Mouse (Mus musculus): ENCODE measurements at regions not wholly inside any gene's neighbourhood (a gene's known extent, or its start where the extent isn't known, plus 50 kb on each side); places are given as distances from the start of the nearest gene placed in this dataset.

DNA sequence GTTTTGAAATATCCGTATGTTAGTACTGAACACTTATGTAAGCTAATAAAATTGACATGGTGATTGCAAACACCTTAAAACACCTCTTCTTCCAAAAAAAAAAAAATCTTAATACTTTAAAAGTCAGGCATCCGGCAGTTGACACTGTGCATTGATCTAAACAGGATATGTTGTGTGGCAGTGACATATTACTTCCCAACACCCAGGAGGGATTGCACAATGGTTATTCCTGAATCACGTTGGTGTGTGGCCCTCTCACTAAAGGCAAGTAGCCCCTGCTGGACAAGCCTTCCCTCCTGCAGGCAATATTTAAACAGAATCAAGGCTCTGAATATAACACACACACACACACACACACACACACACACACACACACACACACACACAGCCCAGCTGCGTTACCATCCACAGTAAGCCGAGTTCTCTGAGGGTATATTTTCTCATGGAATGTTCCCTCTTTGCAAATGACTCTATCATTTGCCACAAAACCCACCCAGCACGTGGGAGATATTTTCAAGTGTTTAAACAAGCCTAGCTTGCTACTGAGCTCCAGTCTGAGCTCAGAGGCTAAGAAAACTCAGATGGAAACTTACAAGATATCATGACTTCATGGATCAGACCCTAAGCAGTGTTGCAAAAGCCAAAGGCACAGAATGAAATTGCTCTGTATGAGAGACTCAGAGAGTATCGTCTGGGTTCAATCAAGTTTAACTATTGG is 128.8 kb upstream of the Lyplal1 start:
- no peak for DNase-seq (ENCODE audit: low spot score in 2 of 2)

DNA sequence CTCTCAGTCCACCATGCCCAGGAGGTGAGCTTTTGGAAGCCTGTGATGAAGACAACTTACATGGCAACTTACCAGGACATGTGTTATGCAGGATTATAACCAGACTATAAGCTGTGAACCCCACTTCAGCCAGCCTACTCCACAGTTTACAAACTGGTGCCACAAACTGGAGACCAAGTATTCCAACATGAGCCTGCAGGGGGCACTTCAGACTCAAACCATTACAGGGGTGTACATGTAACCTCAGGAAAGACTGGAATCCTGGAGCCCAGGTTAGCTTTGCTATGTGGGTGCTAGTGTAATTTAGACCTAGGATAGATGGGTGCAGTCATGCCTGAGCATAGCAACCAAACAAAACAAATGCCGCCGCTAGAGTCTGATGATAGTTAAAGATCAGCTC is 124.0 kb upstream of the Lyplal1 start:
- DNase-seq (ENCODE audit: low spot score in 2 of 2): peak in 1 of 2 experiments; percentile 25

DNA sequence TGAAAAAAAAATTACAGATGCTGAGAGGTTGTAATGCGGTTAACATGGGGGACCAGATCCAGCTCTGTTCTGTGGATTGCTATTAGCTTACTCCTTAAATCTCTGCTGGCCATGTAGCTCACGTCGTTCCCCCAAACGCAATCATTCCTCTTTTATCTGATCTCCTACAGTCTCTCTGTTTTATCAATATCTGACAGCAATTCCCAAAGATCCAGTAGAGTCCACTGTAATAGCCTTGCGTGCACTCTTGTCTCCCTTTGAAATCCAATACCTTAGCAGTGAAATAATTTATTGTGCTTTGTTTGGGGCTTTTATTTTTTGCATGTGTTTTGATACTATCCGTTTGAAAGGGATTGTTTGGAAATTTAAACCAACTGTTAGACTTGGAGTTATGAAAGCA is 120.4 kb upstream of the Lyplal1 start:
- no peak for DNase-seq (ENCODE audit: low spot score in 2 of 2)

DNA sequence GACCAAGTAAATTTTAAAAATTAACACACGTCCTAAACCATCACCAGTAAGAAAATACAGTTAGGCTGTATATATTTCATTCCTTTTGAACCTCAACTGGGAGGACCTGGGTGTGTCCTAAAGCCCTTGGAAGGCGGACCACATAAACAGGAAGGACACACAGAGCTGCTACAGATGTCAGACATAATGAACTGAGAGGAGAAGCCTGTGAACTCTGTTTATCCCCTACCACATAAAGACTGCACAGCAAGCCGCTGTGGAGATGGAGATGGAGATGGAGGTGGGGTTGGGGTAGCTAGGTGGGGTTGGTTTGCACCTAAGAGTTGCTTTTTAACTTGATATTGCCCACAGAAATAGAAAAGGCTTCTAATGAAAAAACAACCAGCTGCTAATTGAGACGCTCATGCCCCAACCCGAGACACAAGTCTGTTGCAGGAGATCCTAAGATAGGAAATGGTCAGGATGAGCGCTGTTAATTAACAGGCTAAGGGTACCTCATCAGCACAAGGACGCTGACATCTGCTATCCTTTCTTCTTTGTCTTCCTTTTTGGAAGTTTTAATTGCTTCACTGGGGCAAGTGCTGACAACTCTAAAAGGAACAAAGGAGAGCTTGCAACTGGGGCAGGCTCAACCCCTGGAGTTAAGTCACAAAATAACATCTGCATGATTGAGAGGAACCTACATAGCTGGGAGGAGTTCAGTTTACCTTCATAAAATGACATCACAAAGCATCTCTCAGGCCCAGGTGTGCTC is 119.3 kb upstream of the Lyplal1 start:
- no peak for DNase-seq (ENCODE audit: low spot score in 2 of 2)

DNA sequence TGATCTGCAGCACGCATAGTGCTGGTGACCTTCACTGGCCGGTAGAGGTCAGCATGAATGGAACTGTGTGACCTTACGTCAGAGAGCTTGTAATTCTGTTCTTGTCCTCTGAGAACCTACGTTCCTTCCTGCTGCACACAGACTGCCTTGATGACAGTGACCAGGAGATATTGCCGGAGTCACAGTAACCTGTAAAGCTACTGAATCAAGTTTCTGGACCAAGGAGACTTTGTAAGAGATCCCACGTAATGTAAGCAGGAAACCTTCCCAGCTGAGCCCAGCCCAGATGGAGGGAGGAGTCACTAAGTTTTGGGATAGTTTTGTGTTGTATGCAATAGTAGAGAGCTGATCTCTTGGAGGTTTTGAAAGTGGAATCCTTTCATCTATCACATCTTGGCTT is 117.4 kb upstream of the Lyplal1 start:
- DNase-seq (ENCODE audit: low spot score in 2 of 2): no peak

DNA sequence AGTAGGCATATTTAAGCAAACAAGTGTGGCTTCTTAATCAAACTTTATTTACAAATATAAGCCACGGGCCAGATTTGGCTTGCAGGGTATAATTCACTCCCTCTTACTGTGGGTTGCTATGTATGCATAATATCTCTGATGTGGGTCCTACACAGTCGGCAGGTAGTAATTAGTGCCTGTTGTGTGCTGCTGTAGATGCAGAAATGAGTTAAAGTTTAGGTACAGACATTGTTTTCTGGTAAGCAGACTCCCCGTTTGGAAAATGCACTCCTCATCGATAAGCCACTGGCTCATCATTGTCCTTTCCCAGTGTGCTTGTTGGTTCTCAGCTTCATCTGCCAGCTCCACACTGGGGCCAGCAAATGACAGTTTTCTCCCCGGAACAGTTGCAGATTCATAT is 113.4 kb upstream of the Lyplal1 start:
- DNase-seq (ENCODE audit: low spot score in 2 of 2): no peak

DNA sequence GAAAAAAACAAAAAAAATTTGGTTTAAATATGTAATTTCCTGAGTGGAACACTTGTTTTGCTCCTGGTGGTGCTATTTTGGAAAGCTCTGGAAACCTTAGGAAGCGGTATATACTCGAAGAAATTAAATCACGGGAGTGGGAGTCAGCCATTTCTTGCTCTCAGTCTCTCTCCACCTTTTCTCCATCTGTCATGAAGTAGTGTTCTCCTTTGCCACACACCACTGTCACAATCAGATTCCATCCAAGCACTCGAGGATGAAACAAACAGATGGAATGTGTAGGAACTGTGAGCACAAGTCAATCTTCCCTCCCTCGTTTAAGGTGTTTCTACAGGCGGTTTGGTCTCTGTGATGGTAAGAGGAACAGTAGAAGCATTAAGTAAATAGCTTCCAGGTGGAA is 112.7 kb upstream of the Lyplal1 start:
- DNase-seq (ENCODE audit: low spot score in 2 of 2): no peak

DNA sequence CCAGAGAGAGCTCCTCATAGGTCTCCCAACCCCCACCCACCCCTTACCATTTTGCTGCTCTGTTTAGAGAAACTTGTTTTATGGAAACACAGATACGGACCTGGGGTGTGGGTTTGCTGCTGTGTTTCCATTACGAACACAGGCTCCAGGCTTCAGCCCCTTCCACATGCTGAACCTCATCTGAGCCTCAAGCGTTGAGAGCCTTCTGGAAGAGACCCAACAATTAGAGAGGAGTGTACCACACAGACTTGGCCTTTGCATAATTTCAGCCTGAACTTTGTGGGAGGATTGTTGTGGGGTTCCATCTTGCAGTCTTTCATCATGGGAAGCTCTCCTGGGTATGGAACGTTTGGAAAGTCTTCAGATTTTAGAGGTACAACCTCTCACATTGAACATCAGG is 111.3 kb upstream of the Lyplal1 start:
- DNase-seq (ENCODE audit: low spot score in 2 of 2): no peak

DNA sequence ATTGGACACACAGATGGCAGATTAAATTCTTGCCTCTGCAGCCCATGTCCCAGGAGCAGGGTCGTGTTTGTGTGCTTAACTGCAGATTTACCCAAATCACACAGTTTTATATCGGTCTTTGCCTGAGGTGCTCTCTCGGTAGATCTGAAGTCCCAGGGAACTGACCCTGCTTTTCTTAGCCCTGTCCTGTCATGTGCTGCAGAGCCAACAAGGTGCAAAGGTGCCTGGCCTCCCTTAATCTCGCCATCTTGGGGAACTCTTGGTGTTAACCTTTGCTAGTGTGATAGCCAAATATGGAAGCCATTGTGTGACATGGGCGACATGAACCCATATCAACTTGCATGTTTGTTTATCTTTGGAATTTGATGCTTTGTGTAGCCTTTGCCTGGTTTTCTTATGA is 107.1 kb upstream of the Lyplal1 start:
- DNase-seq (ENCODE audit: low spot score in 2 of 2): no peak

DNA sequence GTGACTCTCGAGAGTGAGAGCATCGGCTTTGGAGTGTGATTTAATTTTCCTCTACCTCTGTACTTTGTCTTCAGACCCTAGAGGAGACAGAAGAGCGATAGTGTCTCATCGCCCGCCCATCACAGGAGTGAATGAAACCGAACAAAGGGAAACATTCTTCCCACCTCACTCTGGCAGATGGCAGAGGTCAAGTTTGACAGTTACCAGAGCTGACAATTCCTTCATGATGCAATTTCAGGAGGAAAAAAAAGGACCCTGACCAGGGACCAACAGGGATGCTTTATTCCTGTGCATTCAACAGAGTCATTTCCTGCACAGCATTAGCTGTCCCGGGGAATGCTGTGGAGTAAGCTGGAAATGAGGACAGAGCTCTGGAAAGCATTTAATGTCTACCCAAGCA is 106.3 kb upstream of the Lyplal1 start:
- no peak for DNase-seq (ENCODE audit: low spot score in 2 of 2)

DNA sequence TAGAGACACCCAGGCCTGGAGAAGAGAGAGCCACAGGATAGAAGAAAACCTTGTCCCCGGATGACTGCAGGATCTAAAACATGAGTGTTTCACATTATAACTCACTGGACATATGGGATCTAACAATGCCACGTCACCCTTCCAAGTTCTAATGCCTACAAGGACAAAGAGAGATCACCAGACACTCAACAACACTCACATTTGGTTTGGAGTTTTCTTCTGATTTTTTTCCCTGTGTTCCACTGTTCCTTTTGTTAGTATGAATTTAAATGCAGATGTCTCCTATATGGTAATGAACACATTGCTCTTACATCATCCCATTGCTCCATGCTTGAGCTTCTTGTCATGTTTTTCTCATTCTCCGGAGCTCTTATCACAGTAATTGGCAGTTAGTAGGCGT is 101.9 kb upstream of the Lyplal1 start:
- no peak for DNase-seq (ENCODE audit: low spot score in 2 of 2)

DNA sequence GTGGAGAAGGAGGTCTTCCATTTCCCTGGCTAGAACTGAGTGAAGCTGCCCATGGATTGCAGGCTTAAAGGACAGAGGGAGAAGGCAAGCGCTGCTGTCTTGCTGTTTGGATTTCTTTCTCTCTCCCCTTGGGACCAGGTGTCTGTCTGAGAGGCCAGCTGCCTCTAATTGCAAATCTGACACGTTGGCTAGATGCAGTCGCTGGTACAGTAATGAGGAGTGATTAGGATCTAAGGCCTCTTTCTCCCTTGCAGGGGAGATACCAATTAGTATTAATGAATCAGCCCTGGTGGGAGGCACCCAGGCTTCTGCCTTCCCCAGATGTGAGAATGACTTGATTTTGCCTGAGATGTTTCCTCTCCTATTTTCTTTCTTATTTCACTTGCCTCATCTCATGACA is 100.1 kb upstream of the Lyplal1 start:
- DNase-seq (ENCODE audit: low spot score in 2 of 2): no peak

DNA sequence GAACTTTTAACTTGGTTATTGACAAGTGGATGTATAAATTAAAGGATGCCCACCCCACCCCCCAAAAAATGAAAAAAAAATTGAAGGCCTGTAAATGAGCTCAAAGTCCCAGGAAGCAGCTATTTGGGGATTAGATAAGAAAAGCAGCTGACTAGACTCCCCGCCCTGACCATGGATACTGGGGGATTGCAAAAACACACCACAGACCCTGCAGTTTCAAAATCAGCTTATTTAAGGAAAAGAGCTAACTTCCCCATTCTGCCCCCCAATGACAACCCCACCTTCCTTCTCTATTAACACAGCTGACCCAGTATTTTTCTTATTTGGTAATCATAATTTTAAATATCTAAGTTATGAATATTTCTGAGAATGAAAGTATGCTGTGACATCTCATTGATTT is 87.0 kb upstream of the Lyplal1 start:
- DNase-seq (ENCODE audit: low spot score in 2 of 2): no peak

DNA sequence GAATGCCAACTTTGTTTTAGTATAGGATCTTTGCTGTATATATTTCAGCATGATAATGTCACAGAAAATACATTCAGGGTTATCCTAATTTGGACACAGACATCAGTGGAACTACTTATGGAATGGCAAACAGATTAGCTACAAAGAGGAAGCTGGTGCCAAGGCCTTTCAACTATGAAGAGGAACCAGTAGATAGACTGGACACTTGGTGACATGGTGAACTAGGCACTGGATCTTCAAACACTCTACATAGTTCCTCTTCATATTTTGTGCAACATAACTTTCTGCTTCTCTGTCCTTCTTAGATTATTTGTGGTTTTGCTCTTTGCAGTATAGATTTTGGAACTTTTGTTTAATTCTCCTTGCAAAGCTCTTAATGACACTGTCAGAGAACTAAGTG is 85.4 kb upstream of the Lyplal1 start:
- no peak for DNase-seq (ENCODE audit: low spot score in 2 of 2)

DNA sequence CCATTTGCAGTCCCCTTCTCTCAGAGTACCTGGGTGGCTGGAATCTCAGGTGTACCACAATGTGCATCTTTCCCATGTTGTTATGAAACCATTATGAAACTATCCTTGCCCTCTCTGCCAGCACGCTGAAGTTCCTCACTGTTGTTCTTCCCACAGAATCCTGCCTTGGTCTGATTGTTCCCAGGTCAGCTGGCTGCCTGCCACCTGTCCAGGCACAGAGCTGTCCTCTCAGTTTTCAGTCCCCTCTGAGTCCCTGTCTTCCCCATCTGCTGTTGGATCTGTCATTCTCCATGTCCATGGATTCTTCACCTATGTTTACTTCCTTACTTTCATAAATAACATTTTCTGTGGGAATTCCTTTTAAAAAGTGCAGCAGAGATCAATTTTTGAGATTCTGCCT is 81.3 kb upstream of the Lyplal1 start:
- no peak for DNase-seq (ENCODE audit: low spot score in 2 of 2)

DNA sequence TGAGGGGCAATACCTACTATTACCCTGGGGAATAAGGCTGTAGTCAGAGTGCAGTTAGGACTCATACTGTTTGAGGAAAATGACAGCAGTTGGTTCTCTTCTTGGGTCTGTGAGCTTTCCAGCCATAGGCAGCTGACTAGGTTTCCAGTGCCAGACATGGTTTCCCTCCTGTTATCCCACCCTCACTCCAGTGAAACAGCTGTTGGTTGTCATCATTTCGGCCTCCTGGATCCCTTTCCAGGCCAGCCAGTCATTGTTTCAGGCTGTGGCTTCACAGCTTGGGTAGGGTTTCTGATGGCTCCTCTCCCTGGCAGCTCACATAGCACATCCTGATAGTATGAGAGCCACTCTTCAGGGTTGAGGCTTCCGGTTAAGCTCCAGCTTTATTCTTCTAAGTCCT is 79.9 kb upstream of the Lyplal1 start:
- no peak for DNase-seq (ENCODE audit: low spot score in 2 of 2)

DNA sequence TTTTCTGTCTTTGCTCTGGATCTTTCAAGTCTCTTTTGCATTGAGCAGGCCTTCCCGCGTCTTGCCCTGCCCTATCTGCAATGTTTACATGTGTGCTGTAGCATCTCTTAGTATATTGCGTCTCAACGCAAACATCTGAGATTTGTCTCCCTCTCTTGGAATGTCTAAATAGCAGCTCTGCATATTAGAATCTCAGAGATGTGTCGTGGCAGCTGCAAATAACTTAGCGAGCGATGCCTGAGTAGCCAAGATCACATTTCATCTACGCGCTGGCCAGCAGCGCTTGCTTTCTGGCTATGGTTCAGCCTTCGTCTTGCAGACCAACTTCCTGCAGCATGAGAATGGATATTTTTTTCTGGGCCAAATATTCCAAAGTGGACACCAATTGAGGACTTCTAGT is 72.3 kb upstream of the Lyplal1 start:
- DNase-seq (ENCODE audit: low spot score in 2 of 2): no peak

DNA sequence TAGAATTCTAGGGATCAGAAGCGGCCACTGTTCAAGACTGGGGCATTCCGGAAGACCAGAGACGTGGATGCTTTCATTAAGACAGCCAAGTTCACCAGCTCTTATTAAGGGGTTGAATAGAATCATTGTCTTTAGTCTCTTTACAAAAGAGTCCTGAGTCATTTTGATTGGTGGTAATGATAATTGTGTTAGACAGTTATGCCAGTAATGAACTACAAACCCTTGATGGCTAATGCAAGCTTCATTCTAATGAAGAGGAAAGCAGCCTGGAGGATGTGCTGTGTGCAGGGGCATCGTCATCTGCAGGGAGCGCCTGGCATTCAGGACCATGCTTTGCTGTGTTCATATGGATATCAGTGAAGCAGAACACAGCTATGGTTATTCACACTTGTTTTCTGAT is 70.3 kb upstream of the Lyplal1 start:
- DNase-seq (ENCODE audit: low spot score in 2 of 2): no peak

DNA sequence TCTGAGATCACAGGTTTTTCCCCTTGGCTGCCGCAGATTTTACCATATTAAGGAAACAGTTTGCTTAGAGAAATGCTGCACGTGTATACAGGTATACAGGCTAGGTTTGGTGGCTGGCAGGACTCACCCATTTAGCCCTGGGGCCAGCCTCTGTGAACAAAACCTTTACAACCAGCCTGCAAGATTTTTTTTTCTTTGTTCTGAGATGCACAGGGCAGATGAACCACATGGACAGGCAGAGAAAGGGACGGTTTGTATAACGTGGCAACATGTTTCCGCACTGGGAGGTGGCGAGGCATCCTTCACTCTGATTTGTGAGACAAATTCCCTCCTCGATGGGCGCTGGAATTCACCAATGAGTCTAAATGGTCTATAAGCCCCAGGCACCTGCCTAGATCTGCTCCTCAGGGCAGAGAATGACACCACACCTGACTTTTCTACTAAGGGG is 66.1 kb upstream of the Lyplal1 start:
- DNase-seq (ENCODE audit: low spot score in 2 of 2): no peak

DNA sequence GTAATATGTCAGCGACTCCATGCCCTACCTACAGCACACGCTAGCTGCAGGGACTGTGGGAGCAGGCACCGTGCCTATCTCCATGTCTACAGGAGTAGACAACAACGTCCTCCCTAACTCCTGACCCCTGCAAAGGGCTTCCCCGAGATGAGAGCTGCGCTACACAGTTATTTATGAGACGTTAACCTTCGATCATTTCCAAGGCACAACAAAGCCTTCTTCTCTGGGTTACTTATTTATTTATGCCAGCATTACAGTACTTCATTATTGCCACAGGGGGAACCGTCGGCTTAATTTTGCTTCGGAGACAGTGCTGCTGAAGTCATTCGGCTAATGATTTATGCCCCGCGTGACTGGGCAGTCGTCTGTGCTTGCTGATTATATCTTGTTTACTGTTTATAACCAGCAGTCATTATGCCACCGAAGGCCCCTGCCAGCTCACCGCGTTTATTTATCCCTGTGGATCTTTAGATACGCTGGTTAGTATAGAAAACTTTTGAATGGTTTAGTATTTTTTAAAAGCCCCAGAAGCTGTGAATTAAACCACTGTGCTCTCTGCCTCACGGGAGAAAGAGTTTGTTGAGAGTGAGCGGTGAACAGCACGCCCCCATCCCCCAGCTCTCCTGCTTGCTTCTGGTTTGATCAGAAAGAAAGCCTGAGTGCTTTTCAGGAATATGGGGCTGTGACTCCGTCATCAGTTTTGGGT is 65.5 kb upstream of the Lyplal1 start:
- DNase-seq (ENCODE audit: low spot score in 2 of 2): peak in 1 of 2 experiments; percentile 9

DNA sequence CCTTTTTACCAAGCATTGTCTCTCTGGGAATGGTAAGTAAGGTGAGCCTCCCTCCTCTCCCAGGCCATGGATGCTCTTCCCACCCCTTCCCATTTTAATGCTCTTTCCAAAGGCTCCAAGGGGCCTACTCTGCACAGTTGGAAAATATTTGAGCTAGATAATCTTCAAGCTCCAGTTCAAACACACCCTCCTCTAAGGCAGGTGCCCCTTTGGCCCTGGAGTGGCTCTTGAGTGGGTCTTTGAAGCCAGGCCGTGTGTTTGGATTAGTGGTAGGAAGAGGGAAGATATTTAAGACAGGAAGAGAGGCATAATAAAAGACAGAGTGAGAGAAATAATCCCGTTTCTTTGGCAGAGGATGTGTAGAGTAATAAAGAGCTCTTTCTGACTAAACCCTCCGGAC is 59.9 kb upstream of the Lyplal1 start:
- no peak for DNase-seq (ENCODE audit: low spot score in 2 of 2)

DNA sequence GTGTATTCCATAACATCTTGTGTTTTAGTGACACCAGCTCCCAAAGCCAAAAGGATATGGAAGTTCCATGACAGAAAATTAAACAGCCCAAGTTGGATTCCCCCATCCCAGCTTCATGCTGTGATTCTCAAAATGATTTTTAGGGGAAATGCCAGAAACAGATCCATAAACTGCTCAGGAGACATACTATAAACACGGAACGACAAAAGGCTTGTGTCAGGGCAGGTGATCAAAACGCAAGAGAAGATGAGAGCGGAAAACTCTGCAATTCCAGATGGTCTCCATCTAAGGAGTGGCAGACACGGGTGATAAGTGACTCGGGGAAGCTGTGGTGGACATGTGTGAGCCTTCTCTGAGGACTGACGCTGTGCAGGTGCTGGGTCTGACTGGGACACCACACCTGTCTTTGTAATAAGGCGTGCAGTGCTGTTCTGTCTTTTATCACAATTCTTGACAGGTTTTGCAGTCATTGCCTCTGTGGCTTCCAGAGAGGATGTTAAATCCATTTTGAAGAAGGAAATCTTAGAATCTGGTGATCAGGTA is 56.4 kb upstream of the Lyplal1 start:
- no peak for DNase-seq (ENCODE audit: low spot score in 2 of 2)

All from left cerebral cortex, adult 18-20 months (tissue).